Mouse (Mus musculus): Measurements from ENCODE around the gene Hoxa6.

DNA sequence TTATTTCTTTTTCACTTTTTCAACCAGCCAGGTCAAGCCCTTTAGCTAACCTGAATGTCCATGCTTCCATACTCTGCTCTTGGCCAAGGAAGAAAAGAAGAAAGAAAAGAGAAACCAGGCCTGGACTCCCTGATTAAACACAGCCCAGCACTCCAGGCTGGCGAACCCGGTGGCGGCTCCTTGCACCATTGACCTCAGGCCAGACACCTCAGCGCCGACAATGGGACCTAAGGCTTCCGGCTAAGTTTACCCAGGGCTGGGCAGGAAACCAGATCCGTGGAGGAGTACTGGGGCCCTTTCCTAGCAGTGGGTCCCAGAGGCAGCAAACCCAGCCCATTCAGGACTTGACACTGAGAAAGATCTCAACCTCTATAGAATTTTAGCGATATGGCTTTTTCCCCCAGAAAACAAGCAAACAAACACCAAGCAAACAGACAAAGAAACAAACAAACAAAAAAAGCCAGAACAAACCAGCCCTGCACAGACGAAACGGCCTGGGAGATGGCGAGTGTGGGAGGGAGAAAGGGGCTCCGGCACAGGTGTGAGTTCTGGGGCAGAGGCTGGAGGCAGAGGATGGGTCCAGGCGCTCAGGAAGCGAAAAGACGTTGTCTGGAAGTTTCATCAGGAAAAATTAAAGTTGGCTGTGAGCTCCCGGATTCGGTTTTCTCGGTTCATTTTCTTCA, 23.5 kb upstream of the Hoxa6 start:
- TF ChIP-seq CTCF (conservative IDR thresholded peaks at IDR 0.05; ENCODE audit: low read length) (no peak), POU5F1 (IDR thresholded peaks at IDR 0.05; ENCODE audit: borderline replicate concordance, low read length) (no peak), NANOG (IDR thresholded peaks at IDR 0.05; ENCODE audit: borderline replicate concordance, low read length) (no peak)
